Mouse (Mus musculus) splenic B cell, adult 2 months (primary cell): ENCODE measurements around the gene Nfkbib.

ENCODE experiments used
- DNase-seq: peaks from one replicate; pipeline ENCODE4 v3.0.0-alpha.2; 2011; ENCODE audit warnings: low read depth, low spot score
- H3K27me3 ChIP-seq: 2 replicates; pipeline ENCODE4 v1.6.1; 2012; ENCODE audit warnings: mild to moderate bottlenecking, low read length, moderate library complexity, mixed read lengths; ENCODE audit not compliant: control insufficient read depth, poor library complexity, insufficient read depth, severe bottlenecking
- H3K36me3 ChIP-seq: 2 replicates; pipeline ENCODE4 v1.6.1; 2012; ENCODE audit warnings: mild to moderate bottlenecking, low read length, moderate library complexity, mixed read lengths; ENCODE audit not compliant: control insufficient read depth, poor library complexity, insufficient read depth, severe bottlenecking

The Nfkbib gene

DNA sequence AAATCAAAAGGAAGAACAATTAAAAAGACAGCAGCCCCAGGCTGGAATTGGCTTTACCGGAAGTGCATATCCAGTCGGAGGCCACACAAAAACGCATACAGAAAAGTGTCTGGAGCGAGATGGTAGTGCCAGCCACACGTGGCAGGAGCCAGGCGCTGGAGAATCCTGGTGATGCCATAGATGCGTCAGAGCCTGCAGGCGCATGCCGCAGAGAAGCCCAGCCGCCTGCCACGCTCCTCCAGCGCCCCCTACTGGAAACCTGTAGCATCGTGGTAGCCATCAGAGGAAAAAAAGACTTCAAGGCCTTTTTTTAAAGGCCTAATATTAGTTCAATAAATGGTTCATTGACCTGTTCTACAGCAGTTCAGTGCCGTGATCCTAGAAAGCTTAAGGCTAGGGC lies 40.7 kb downstream of the Nfkbib start:
- DNase-seq = peak; percentile 70
- Histone ChIP-seq H3K27me3 (no peaks in the 10 kb centered on the region), H3K36me3 (no peaks in the 10 kb centered on the region)

DNA sequence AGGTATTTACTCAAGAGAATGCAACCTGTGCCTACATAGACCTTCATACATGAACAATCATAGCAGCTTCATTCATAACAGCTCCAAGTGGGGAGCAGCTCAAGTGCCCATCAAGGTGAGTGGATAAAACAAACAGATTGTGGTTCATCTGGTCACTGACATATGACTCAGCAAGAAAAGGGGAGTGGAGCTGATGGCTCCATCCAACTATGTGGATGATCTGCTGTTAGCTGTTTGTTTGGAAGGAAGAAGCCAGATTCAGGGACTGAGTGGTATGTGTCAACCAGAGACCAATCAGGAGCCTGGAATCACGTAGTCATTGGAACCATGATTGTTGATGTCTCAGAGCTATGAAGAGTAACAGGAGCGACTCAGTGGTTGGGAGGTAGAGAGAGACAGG lies 42.7 kb downstream of the Nfkbib start:
- Histone ChIP-seq H3K27me3 (no peaks in the 10 kb centered on the region), H3K36me3 (no peaks in the 10 kb centered on the region)
- no peak for DNase-seq

DNA sequence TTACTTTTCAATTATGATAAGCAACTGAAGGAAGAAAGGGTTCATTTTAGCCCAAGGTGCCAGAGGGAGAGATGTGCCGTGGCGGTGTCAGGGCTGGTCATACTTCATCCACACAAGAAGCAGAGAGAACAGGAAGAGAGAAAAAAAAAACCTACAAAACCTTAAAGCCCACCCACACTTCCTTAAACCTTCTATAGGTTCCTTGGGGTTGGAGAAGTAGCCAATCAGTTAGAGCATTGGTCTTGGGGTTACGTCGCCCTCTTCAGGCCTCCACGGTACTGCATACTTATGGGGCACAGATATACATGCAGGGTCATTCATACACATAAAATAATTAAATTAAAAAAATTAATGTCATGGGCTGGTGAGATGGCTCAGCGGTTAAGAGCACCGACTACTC lies 45.2 kb downstream of the Nfkbib start:
- peak; percentile 38 for DNase-seq
- H3K36me3 ChIP-seq = no peaks in the 10 kb centered on the region
- no peaks in the 10 kb centered on the region for H3K27me3 ChIP-seq

DNA sequence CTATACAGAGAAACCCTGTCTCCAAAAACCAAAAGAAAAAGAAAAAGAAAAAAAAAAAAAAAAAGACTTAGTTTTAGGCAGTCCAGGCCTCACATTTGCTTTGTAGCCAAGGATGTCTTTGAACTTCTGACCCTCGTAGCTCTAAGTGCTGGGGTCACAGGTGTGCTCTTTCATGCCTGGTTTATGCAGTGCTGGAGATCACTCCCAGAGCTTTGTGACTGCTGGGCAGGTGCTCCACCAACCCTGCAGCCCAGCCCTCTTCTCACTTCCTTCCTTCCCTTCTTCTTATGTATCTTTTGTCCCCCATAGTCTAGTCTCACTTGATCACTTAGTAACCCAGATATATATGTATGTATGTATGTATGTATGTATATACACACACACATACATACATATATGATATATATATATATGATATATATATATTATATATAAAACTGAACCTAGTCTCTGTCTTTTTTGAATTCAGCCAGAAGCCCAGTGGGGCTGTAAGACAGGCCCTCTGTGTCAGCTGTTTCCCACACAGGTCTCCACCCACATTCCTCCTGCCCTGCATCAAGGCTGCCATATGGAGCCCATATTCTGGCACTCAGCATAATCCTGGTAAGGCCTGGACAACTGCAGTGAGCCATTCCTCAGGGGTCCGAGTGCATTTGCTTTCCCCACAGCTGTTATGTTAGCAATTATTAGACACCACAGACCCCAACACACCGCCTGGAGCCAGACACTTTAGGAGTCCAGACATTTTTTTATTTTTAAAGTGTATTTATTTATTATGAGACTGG lies 46.4 kb downstream of the Nfkbib start:
- Histone ChIP-seq H3K27me3 (no peaks in the 10 kb centered on the region), H3K36me3 (no peaks in the 10 kb centered on the region)
- DNase-seq = no peak

DNA sequence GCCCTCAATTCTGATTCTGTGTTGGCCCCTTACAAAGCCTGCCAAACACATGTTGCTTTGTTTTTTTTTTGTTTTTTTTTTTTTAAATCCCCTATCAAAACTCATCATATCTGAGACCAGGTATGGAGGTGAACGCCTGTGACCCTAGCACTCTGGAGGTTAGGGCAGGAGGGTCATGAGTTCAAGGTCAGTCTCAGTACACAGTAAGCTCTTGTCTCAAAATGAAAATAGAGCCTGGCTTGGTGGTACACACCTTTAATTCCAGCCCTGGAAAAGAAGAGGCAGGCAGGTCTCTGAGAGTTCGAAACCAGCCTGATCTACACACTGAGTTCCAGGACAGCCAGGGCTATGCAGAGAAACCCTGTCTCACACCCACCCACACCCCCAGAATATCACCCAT lies 47.7 kb downstream of the Nfkbib start:
- DNase-seq = no peak
- H3K36me3 ChIP-seq = no peaks in the 10 kb centered on the region
- no peaks in the 10 kb centered on the region for H3K27me3 ChIP-seq

DNA sequence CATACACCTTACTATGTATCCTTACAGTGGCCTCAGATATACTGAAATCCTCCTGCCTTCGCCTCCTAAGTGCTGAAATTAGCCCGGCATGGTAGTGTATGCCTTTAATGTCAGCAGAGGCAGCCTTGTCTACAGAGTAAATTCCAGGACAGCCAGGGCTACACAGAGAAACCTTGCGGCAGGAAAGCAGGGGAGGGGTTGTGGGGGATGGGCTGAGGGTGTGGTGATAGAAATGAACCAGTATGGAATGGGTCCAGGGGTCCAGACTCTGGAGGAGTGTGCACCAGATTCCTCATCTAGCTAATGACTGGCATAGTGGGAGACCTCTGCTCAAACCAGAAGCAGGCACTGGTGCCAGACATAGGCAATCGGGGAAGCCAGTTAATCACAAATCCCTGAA lies 48.2 kb downstream of the Nfkbib start:
- no peaks in the 10 kb centered on the region for H3K36me3 ChIP-seq
- DNase-seq = no peak

DNA sequence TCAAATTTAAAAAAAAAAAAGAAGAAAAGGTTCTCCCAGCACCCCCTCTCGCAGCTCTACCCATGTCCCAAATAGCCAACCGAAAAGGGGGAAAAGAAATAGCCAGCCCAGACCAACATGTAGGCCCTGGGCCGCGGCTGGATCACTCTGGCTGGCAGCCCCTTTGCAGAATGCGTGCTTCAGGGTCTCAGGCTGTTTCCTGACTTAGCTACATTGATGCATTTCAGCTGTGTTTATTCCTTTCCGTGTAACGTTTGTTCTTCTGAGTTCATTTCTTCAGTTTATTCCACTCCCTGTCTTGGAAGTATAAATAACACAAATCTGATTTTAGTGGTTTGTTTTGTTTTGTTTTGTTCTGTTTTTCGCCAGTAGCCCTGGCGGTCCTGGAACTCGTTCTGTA lies 49.6 kb downstream of the Nfkbib start:
- DNase-seq = no peak

More for the DNA sequence above, 48.2 kb downstream of the Nfkbib start:
- no peaks in the 10 kb centered on the region for H3K27me3 ChIP-seq

DNA sequence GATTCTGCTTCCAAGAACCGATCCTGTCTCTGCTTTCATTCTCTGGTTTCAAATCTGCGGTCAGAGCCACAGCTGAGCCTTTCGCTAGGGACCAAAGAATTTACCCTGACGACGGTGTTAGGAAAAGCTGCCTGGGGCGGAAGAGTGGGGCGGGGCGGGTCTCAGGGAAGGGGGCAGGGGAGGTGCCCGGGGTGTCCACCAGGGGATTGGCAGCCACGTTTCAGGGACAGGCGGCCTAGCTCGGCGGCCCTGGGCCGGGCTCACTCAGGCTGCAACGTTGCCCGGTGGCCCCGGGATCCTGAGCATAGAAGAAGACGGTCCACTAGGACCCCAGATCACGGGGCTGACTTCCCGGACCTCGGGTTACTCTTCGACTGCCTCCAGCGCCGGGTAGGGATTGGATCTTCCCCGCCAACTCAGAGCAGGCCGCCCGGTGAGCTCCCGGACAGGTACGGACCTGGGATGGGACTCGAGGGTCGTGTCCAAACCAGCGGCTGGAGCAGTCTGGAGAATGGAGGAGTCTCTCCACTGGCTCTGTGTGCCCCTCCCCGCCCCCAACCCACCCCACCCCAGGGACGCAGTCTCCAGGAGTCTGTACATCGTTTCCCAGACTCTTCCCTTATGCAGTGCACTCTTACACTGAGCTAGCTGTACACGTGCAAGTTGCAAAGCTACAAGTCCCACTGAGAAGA lies 50.6 kb downstream of the Nfkbib start, which contains the start of gene Fbxo17:
Gene Fbxo17 (plus strand): TSS at position 215 of the 692 bp plus-strand sequence.
- peak; percentile 35 for DNase-seq
- H3K27me3 ChIP-seq = no peaks in the 10 kb centered on the region
- H3K36me3 ChIP-seq = no peaks in the 10 kb centered on the region

More for the DNA sequence above, 49.6 kb downstream of the Nfkbib start:
- H3K27me3 ChIP-seq = no peaks in the 10 kb centered on the region
- no peaks in the 10 kb centered on the region for H3K36me3 ChIP-seq

DNA sequence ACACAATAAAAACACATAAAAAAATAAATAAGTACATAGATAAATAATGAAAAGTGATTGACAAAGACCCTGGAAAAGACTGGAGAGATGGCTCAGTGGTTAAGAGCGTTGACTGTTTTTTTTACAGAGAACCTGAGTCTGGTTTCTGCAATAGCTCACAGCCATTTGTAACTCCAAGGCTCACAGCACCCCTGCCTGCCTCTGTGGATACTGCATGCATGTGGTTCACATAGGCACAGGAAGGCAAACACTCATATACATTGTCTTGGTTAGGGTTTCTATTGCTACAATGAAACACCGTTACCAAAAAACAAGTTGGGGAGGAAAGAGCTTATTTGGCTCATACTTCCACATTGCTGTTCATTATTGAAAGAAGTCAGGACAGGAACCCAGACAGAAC lies 51.7 kb downstream of the Nfkbib start:
- DNase-seq = no peak
- H3K36me3 ChIP-seq = no peaks in the 10 kb centered on the region

DNA sequence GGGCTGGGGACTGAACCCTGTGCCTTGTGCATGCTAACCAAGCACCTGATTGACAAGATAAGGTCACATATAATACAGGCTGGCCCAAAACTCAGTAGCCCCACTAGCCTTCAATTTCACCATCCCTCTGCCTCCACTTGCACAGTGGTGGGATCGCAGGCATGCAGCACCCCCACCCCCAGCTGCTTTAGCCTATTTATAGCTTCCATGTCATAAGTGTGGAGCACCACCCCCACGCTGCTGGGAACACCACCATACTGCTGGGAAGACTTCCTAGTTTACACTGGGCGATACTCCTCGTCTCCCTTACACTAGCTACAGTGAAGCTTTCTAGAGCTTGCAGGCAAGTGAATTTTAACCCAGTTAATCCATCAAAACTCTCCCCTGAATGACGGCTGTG lies 52.6 kb downstream of the Nfkbib start:
- Histone ChIP-seq H3K36me3 (no peaks in the 10 kb centered on the region), H3K27me3 (no peaks in the 10 kb centered on the region)
- no peak for DNase-seq

More for the DNA sequence above, 51.7 kb downstream of the Nfkbib start:
- H3K27me3 ChIP-seq = no peaks in the 10 kb centered on the region

DNA sequence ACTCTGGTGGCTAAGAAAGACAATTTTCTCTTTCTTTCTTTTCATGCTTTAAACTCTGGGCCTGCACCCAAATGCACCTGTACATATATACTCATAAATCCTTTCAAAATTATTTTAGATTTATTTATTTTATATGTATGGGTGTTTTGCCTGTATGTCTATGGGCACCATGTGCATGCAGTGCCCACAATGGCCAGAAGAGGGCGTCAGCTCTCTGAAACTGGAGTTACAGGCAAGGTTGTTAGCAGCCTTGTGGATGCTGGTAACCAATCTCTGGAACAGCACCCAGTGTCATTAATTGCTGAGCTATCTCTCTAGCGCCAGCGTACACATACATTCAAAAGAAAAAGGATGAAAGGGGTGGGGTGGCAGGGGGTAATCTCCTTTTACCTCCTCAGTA lies 56.4 kb downstream of the Nfkbib start:
- H3K36me3 ChIP-seq = no peaks in the 10 kb centered on the region
- H3K27me3 ChIP-seq = no peaks in the 10 kb centered on the region
- DNase-seq = no peak

DNA sequence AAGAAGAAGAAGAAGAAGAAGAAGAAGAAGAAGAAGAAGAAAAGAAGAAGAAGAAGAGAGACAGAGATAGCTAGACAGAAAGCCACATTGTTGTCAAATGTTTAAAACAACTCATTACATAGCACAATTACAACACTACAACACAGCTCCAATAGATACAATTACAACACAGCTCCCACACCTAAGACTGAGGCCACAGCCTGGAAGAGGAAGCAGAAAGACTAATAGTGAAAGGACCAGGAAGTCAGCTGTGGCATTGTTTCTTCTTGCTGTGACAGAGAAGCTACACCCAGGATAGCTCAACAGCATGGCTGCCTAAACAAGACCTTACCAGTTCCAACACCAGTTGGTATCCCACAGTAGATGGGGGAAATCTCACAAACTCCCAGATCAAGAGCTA lies 57.9 kb downstream of the Nfkbib start:
- Histone ChIP-seq H3K27me3 (no peaks in the 10 kb centered on the region), H3K36me3 (no peaks in the 10 kb centered on the region)
- DNase-seq = no peak
